Mouse (Mus musculus) lung, adult 2 months (tissue): ENCODE measurements at regions not wholly inside any gene's neighbourhood (a gene's known extent, or its start where the extent isn't known, plus 50 kb on each side); places are given as distances from the start of the nearest gene placed in this dataset.

Source experiments
- CTCF ChIP-seq: fragments of 200-500 bp; IDR thresholded peaks from 2 replicates; pipeline ENCODE4 v1.5.1; 2011; ENCODE audit warnings: mild to moderate bottlenecking, low read length, control low read depth; ENCODE audit not compliant: insufficient read depth
- POLR2A ChIP-seq: fragments of 200-500 bp; IDR thresholded peaks from 2 replicates; pipeline ENCODE4 v1.6.1; 2011; ENCODE audit warnings: low read depth, mild to moderate bottlenecking, control low read depth, low read length, borderline replicate concordance; ENCODE audit errors: extremely low read depth

GRCm38 (mm10) chr14:105830301-105830700, 66.3 kb downstream of the Spry2 start:
- TF ChIP-seq CTCF (no peak), POLR2A (no peak)
